Mouse (Mus musculus) bone marrow, adult 2 months (tissue): ENCODE data around the gene Kcnc1.

Source experiments
- CTCF ChIP-seq: fragments of 200-500 bp; IDR thresholded peaks from 2 replicates; pipeline ENCODE4 v1.5.1; 2011; ENCODE audit warnings: low read length, control low read depth; ENCODE audit not compliant: control insufficient read depth, insufficient read depth
- POLR2A ChIP-seq: fragments of 200-500 bp; IDR thresholded peaks from 2 replicates; pipeline ENCODE4 v1.6.1; 2011; ENCODE audit warnings: low read depth, mild to moderate bottlenecking, control low read depth, low read length, borderline replicate concordance; ENCODE audit not compliant: control insufficient read depth

DNA sequence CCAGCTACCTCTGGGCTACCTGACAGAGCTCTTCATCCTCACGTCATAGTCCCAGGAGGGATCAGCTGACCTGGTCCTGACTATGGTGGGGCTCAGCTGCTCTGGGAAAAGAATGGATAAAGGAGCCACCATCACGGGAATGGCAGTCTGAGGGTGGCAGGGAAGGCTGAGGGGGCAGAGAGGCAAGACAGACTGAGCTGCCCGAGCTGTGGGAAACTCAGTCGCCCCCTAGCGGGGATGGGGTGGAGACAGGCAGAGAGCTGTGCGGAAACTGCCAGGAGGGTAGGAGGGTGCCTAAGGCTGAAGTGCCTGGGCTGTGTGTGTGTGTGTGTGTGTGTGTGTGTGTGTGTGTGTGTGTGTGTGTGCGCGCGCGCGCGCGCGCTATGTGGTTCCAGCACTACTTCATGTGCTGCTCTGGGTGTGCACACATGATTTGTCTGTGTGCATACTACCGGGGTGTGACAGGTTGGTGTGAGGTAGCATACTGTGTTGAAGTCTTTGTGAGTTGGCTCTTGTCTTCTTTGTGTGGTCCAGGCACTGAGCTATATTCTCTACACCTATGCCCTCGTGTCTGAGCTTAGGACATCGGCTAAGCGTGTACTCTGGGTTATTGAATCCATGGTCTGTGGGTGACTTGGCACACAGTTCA, 26.6 kb downstream of the Kcnc1 start:
- TF ChIP-seq CTCF (peak; percentile 65), POLR2A (no peak)
